Mouse (Mus musculus): ENCODE measurements around the gene Ripor2. TPM values are rescaled to one million over a fixed set of nuclear protein-coding genes. Genes with fewer than 3 reads are reported as not detected.

Ripor2 gene
- polyA plus RNA-seq, 1 experiment: 8.9 TPM

GRCm38 (mm10) chr13:24709656-24710396 lies 127.8 kb downstream of the Ripor2 start:
- no peak for DNase-seq
- no peak overlapping the region for H3K4me3 ChIP-seq (replicated peaks; ENCODE audit: insufficient read depth, low read depth, low read length)
- 69% methylated on average over 12 of the region's 12 CpGs for WGBS
- no peaks in the 10 kb centered on the region for H3K27me3 ChIP-seq (ENCODE audit: control insufficient read depth, insufficient read depth, low read length)
- H3K4me1 ChIP-seq (ENCODE audit: control insufficient read depth, insufficient read depth, low read length): no peaks in the 10 kb centered on the region
- TF ChIP-seq CTCF (IDR thresholded peaks at IDR 0.05; ENCODE audit: borderline replicate concordance, insufficient read depth, low read depth, low read length) (no peak), POLR2A (IDR thresholded peaks at IDR 0.05; ENCODE audit: borderline replicate concordance, insufficient read depth, low read length) (no peak)
- no peak overlapping the region for H3K27ac ChIP-seq (ENCODE audit: insufficient read depth, low read length)

DNA sequence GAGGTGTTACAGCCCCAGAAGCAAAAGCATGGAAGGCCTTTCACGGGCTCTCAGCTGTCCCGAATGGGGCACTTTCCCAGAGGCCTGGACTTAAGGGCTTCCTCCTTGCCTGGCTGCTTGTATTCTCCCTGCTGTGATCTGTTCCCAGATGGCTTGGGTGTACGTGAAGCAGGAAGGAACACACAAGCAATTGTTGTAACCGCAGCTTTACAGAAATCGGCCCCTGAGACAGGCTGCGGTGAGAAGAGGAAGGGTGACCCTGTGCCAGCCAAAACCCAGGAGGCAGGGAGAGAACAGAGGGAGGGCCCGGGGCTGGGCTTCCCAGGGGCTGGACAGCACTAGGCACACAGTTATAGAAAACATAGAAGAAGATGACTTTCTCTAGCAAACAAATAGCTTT lies 129.0 kb downstream of the Ripor2 start:
- Histone ChIP-seq H3K27ac (ENCODE audit: insufficient read depth, low read length) (no peak overlapping the region), H3K4me3 (replicated peaks; ENCODE audit: insufficient read depth, low read depth, low read length) (no peak overlapping the region), H3K27me3 (ENCODE audit: control insufficient read depth, insufficient read depth, low read length) (no peaks in the 10 kb centered on the region), H3K4me1 (ENCODE audit: control insufficient read depth, insufficient read depth, low read length) (no peaks in the 10 kb centered on the region)
- DNase-seq: no peak
- TF ChIP-seq POLR2A (IDR thresholded peaks at IDR 0.05; ENCODE audit: borderline replicate concordance, insufficient read depth, low read length) (no peak), CTCF (IDR thresholded peaks at IDR 0.05; ENCODE audit: borderline replicate concordance, insufficient read depth, low read depth, low read length) (no peak)
- 43% methylated on average over 7 of the region's 7 CpGs for WGBS

DNA sequence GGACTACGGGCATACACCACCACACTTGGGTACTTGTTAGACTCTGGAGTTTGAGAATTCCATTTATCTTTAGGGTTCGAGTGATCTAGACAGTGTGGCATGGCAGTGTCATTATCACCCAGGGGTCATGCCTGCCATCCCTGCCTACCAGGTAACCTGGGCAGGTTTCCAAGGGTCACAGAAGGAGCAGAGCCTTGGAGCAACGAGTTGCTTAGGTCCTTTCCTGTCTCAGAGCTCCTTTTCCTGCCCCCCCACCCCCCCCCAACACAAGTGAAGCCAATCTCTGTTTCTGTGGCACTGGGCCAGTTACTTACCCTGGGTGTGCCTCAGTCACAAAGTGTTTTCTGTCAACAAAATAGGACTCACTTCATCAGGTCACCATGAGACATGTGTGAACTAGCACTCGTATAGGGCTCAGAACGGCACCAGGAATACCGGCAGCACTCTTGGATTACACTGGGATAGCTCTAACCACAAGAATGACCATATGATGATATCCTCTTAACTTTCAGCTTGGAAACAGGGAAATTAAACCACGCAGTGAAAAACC lies 130.7 kb downstream of the Ripor2 start:
- DNase-seq: no peak
- H3K4me3 ChIP-seq (replicated peaks; ENCODE audit: insufficient read depth, low read depth, low read length): no peak overlapping the region
- no peaks in the 10 kb centered on the region for H3K27me3 ChIP-seq (ENCODE audit: control insufficient read depth, insufficient read depth, low read length)
- 80% methylated on average over 7 of the region's 7 CpGs for WGBS
- TF ChIP-seq POLR2A (IDR thresholded peaks at IDR 0.05; ENCODE audit: borderline replicate concordance, insufficient read depth, low read length): no peak
- no peak for TF ChIP-seq CTCF (IDR thresholded peaks at IDR 0.05; ENCODE audit: borderline replicate concordance, insufficient read depth, low read depth, low read length)
- no peaks in the 10 kb centered on the region for H3K4me1 ChIP-seq (ENCODE audit: control insufficient read depth, insufficient read depth, low read length)
- no peak overlapping the region for H3K27ac ChIP-seq (ENCODE audit: insufficient read depth, low read length)

- no peaks in the 10 kb centered on the region for H3K4me1 ChIP-seq (ENCODE audit: control insufficient read depth, insufficient read depth, low read length)
- WGBS: 5% methylated on average over 16 of the region's 16 CpGs
- no peaks in the 10 kb centered on the region for H3K27me3 ChIP-seq (ENCODE audit: control insufficient read depth, insufficient read depth, low read length)
- no peak overlapping the region for H3K27ac ChIP-seq (ENCODE audit: insufficient read depth, low read length)
- H3K4me3 ChIP-seq (replicated peaks; ENCODE audit: insufficient read depth, low read depth, low read length): peak overlapping the region; percentile 41
- TF ChIP-seq CTCF (IDR thresholded peaks at IDR 0.05; ENCODE audit: borderline replicate concordance, insufficient read depth, low read depth, low read length) (peak; percentile 91), POLR2A (IDR thresholded peaks at IDR 0.05; ENCODE audit: borderline replicate concordance, insufficient read depth, low read length) (no peak)
- DNase-seq: peak; percentile 83 to 89
Measured at GRCm38 (mm10) chr13:24713434-24714000, 131.5 kb downstream of the Ripor2 start.

DNA sequence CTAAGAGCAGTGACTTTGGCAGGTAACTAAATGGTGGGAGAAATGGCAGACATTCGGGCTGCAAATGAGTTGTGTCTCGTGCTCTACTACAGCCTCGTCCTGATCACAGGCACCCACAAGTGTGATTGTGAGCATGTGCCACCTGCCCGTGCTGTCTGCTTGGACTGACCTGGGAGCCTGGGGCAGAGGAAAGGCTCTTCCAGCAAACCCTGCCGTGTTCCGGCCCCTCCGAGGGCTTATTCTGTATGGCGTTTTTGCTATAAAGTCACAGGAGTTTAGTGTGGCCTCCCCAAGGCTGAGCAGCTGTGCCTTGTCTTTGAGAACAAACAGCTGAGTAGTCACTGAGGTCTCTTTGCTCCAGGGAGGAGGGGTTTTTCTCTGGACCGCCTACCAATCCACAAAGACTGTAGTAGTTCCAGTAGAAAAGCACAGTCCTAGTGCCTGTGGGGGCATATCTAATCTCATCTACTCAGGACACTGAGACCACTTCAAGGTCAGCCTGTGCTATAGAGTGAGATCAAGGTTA lies 132.4 kb downstream of the Ripor2 start:
- WGBS: 67% methylated on average over 9 of the region's 9 CpGs
- TF ChIP-seq POLR2A (IDR thresholded peaks at IDR 0.05; ENCODE audit: borderline replicate concordance, insufficient read depth, low read length) (no peak), CTCF (IDR thresholded peaks at IDR 0.05; ENCODE audit: borderline replicate concordance, insufficient read depth, low read depth, low read length) (no peak)
- H3K27ac ChIP-seq (ENCODE audit: insufficient read depth, low read length): no peak overlapping the region
- H3K4me1 ChIP-seq (ENCODE audit: control insufficient read depth, insufficient read depth, low read length): no peaks in the 10 kb centered on the region
- no peak overlapping the region for H3K4me3 ChIP-seq (replicated peaks; ENCODE audit: insufficient read depth, low read depth, low read length)
- DNase-seq: no peak
- no peaks in the 10 kb centered on the region for H3K27me3 ChIP-seq (ENCODE audit: control insufficient read depth, insufficient read depth, low read length)

DNA sequence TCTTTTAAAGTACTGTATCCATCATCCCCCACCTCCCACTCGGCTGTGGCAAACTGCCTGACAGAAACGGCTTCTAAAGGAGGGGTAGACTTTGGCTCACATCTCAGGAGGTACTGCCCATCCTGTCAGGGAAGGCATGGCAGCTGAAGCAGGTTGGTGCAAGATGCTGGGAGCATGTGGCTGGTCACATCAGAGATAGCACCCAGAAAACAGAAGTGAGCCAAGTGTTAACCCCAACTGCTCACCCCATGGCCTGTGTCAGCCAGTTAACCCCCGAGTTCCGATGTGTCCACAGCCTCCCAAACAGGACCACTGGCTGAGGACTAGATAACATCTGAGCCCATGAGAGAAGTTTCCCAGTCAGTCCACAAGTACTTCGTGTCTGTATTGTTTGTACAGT lies 133.6 kb downstream of the Ripor2 start:
- TF ChIP-seq POLR2A (IDR thresholded peaks at IDR 0.05; ENCODE audit: borderline replicate concordance, insufficient read depth, low read length): no peak
- TF ChIP-seq CTCF (IDR thresholded peaks at IDR 0.05; ENCODE audit: borderline replicate concordance, insufficient read depth, low read depth, low read length): no peak
- 47% methylated on average over 5 of the region's 5 CpGs for WGBS

DNA sequence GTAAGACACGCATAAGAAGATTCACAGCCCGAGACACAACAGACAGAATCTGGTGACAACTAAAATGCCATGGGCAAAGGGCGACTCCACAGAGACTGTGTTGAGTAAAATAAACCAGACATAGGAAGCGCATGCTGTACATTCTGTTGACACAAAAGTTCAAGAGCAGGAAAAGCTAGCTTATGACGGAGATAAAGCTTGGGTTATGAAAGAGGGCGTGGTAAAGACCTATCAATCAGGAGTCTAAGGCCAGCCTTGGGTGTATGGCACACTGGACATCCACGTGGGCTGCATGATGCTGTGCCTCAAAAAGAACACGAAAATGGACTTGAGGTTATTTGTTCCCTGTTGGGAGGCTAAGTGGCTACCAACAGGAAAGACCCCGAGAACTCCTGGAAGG lies 134.5 kb downstream of the Ripor2 start:
- no peak for DNase-seq
- Histone ChIP-seq H3K4me3 (replicated peaks; ENCODE audit: insufficient read depth, low read depth, low read length) (no peak overlapping the region), H3K27me3 (ENCODE audit: control insufficient read depth, insufficient read depth, low read length) (no peaks in the 10 kb centered on the region), H3K4me1 (ENCODE audit: control insufficient read depth, insufficient read depth, low read length) (no peaks in the 10 kb centered on the region), H3K27ac (ENCODE audit: insufficient read depth, low read length) (no peak overlapping the region)
- TF ChIP-seq CTCF (IDR thresholded peaks at IDR 0.05; ENCODE audit: borderline replicate concordance, insufficient read depth, low read depth, low read length) (no peak), POLR2A (IDR thresholded peaks at IDR 0.05; ENCODE audit: borderline replicate concordance, insufficient read depth, low read length) (no peak)
- 90% methylated on average over 9 of the region's 9 CpGs for WGBS

More for the DNA sequence above, 133.6 kb downstream of the Ripor2 start:
- H3K27me3 ChIP-seq (ENCODE audit: control insufficient read depth, insufficient read depth, low read length): no peaks in the 10 kb centered on the region
- no peak overlapping the region for H3K4me3 ChIP-seq (replicated peaks; ENCODE audit: insufficient read depth, low read depth, low read length)
- H3K27ac ChIP-seq (ENCODE audit: insufficient read depth, low read length): no peak overlapping the region
- no peaks in the 10 kb centered on the region for H3K4me1 ChIP-seq (ENCODE audit: control insufficient read depth, insufficient read depth, low read length)
- DNase-seq: no peak

Data from cerebellum, adult 2 months (tissue).